Comparison of ENCODE assay signal across 16 mouse cellular contexts in genomic region chr17:53532425-53532824, GRCm38 (mm10). TPM values are rescaled to one million over a fixed set of nuclear protein-coding genes. Genes with fewer than 3 reads are reported as not detected.
A peak's percentile ranks its signal among the peaks of the same experiment; 100 is the strongest.
DNase-seq lines count a peak whose midpoint lies in the region; ATAC-seq lines count a peak whose summit lies in the region.
"Had no signal": no experiment of that assay in that cellular context is flagged by ENCODE, and none has a peak within 500 bp of the region (broad histone marks: within the 10 kb centered on the region; RNA-seq: fewer than 3 reads in every experiment).

No protein-coding gene starts in this region.

- no peaks in the 10 kb centered on the region for H3K9me3 ChIP-seq in neural tube, embryonic 15.5 days (replicated peaks)
- H3K9me3 ChIP-seq: liver, embryonic 15.5 days; midbrain, embryonic 12.5 days; neural tube, embryonic 12.5 days had no signal

- DNase-seq in kidney, postnatal 10 days = peak; percentile 16
- no peak for DNase-seq in kidney, adult 9 months
- DNase-seq in A20 (ENCODE audit: low read depth, low spot score) = peak; percentile 31
- peak; percentile 72 for DNase-seq in adrenal gland, postnatal 10 days
- DNase-seq in lung, postnatal 14 days = peak; percentile 30
- DNase-seq in frontal cortex, postnatal 10 days (ENCODE audit: low spot score in 2 of 2) = no peak
- DNase-seq in layer of hippocampus, adult 18-20 months (ENCODE audit: low spot score in 2 of 2) = no peak
- DNase-seq: cerebellum, adult 8-10 months; heart, adult 2 months; kidney, postnatal 36 days had no signal

- WGBS in neural tube, embryonic 15.5 days = 79% methylated on average over 2 of the region's 2 CpGs

- H3K27ac ChIP-seq in neural tube, embryonic 15.5 days (replicated peaks) = no peak overlapping the region
- H3K27ac ChIP-seq: heart, adult 2 months; liver, embryonic 15.5 days; midbrain, embryonic 12.5 days; neural tube, embryonic 12.5 days had no signal

- no peak overlapping the region for H3K4me2 ChIP-seq in neural tube, embryonic 15.5 days
- H3K4me2 ChIP-seq: liver, embryonic 15.5 days; midbrain, embryonic 12.5 days; neural tube, embryonic 12.5 days had no signal

- H3K27me3 ChIP-seq in neural tube, embryonic 15.5 days (replicated peaks) = no peaks in the 10 kb centered on the region
- H3K27me3 ChIP-seq: liver, embryonic 15.5 days; midbrain, embryonic 12.5 days; neural tube, embryonic 12.5 days had no signal

- no peak overlapping the region for H3K9ac ChIP-seq in neural tube, embryonic 15.5 days (replicated peaks)
- H3K9ac ChIP-seq: liver, embryonic 15.5 days; midbrain, embryonic 12.5 days; neural tube, embryonic 12.5 days had no signal

- no peaks in the 10 kb centered on the region for H3K4me1 ChIP-seq in neural tube, embryonic 15.5 days
- H3K4me1 ChIP-seq: midbrain, embryonic 12.5 days; neural tube, embryonic 12.5 days had no signal

- no peak for ATAC-seq in neural tube, embryonic 15.5 days (ENCODE audit: low FRiP score)

- H3K36me3 ChIP-seq in neural tube, embryonic 15.5 days = no peaks in the 10 kb centered on the region
- H3K36me3 ChIP-seq: liver, embryonic 15.5 days; midbrain, embryonic 12.5 days; neural tube, embryonic 12.5 days had no signal

- H3K4me3 ChIP-seq in neural tube, embryonic 15.5 days (replicated peaks) = no peak overlapping the region
- H3K4me3 ChIP-seq: heart, adult 2 months; liver, embryonic 15.5 days; midbrain, embryonic 12.5 days; neural tube, embryonic 12.5 days had no signal

RNA-seq across cellular contexts. Expression of gene Pp2d1, which starts 6.8 kb away (rescaled TPM):
- total RNA-seq in adrenal gland, postnatal 10 days (2021) = not detected
- 0.44 and 0.46 TPM in 2 replicates for polyA plus RNA-seq in neural tube, embryonic 15.5 days (2015; fragmentation: Nextera tagmentation; extraction: Ambion mirVana)
- total RNA-seq in layer of hippocampus, adult 18-20 months (2021) = not detected
- total RNA-seq: heart, adult 2 months; heart, postnatal 14 days had no signal
- polyA plus RNA-seq: heart, adult 2 months; spleen, adult 2 months had no signal

RNA-seq across cellular contexts. Expression of gene Kat2b, which starts 34.2 kb away (rescaled TPM):
- total RNA-seq in adrenal gland, postnatal 10 days (2021) = 10 to 100 TPM; 68.2 to 69.1 TPM
- polyA plus RNA-seq in neural tube, embryonic 15.5 days (2015; fragmentation: Nextera tagmentation; extraction: Ambion mirVana) = 5.5 and 6.0 TPM in 2 replicates
- total RNA-seq in layer of hippocampus, adult 18-20 months (2021) = 10 to 100 TPM; 16.9 to 18.4 TPM

RNA-seq across cellular contexts. Expression of gene Rab5a, which starts 53.4 kb away (rescaled TPM):
- total RNA-seq in adrenal gland, postnatal 10 days (2021) = 10 to 100 TPM; 73.3 to 79.8 TPM
- polyA plus RNA-seq in neural tube, embryonic 15.5 days (2015; fragmentation: Nextera tagmentation; extraction: Ambion mirVana) = 106 and 115 TPM in 2 replicates
- total RNA-seq in layer of hippocampus, adult 18-20 months (2021) = 100 to 1,000 TPM; 117 TPM

Comparison
In these comparisons a context has a peak if more than half of its experiments do, and no peak if none do; other contexts are left out.
1. DNase-seq: peak in kidney, postnatal 10 days (single experiment), A20 (single experiment), adrenal gland, postnatal 10 days (single experiment) and lung, postnatal 14 days (single experiment); none in kidney, adult 9 months (single experiment), frontal cortex, postnatal 10 days (0 of 2) and layer of hippocampus, adult 18-20 months (0 of 2).